Mouse (Mus musculus) gastrocnemius, adult 2 months (tissue): ENCODE measurements at regions not wholly inside any gene's neighbourhood (a gene's known extent, or its start where the extent isn't known, plus 50 kb on each side); places are given as distances from the start of the nearest gene placed in this dataset.

Experiments
- DNase-seq: peaks from one replicate; pipeline ENCODE4 v3.0.0; 2022
- H3K27ac ChIP-seq: fragments of 200-600 bp; 2 replicates; pipeline ENCODE4 v1.8.1; 2022; ENCODE audit warnings: mild to moderate bottlenecking
- H3K4me3 ChIP-seq: fragments of 200-600 bp; 2 replicates; pipeline ENCODE4 v1.8.1; 2022; ENCODE audit warnings: mild to moderate bottlenecking, moderate library complexity
- CTCF ChIP-seq: fragments of 200-600 bp; IDR thresholded peaks from 2 replicates; pipeline ENCODE4 v1.8.1; 2022; ENCODE audit warnings: antibody characterized with exemption, mild to moderate bottlenecking, moderate library complexity
- intact Hi-C: fragments of 180-260 bp; cut with DNase I; formaldehyde crosslinking; loops from one replicate; pipeline ENCODE4 v1.15.1; 2025

- no peak overlapping the region for H3K27ac ChIP-seq
- no peak for DNase-seq
- no peak overlapping the region for H3K4me3 ChIP-seq
- intact Hi-C loops: no loop called here
- TF ChIP-seq CTCF: no peak
Observed at GRCm38 (mm10) chr2:178685211-178685610, 254.9 kb downstream of the Cdh26 start.

DNA sequence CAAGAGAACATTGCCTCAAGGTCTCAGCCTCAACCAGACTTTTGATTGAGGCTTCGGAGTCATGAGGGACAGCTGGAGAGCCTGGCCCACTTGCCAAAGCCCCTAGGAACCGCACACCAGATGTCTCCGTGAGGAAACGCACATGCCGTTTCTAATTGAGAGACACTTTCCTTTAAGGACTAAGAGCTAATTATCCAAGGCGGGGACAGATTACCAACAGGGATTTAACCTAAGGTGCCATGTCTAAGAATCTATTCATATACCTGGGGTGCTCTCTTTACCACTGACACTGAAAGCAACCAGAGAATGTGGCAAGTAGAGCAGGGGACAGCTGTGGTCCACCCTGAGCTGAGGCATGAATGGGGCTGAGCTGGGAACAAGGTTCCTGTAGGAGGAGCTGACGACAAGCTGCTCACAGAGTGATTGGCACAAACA lies 255.9 kb downstream of the Cdh26 start:
- no peak for DNase-seq
- intact Hi-C loops: no loop called here
- Histone ChIP-seq H3K4me3 (no peak overlapping the region), H3K27ac (no peak overlapping the region)
- TF ChIP-seq CTCF: no peak

- DNase-seq: no peak
- no peak overlapping the region for H3K4me3 ChIP-seq
- intact Hi-C loops: no loop called here
- no peak overlapping the region for H3K27ac ChIP-seq
- no peak for TF ChIP-seq CTCF
Observed at GRCm38 (mm10) chr2:178688586-178688985, 258.3 kb downstream of the Cdh26 start.

DNA sequence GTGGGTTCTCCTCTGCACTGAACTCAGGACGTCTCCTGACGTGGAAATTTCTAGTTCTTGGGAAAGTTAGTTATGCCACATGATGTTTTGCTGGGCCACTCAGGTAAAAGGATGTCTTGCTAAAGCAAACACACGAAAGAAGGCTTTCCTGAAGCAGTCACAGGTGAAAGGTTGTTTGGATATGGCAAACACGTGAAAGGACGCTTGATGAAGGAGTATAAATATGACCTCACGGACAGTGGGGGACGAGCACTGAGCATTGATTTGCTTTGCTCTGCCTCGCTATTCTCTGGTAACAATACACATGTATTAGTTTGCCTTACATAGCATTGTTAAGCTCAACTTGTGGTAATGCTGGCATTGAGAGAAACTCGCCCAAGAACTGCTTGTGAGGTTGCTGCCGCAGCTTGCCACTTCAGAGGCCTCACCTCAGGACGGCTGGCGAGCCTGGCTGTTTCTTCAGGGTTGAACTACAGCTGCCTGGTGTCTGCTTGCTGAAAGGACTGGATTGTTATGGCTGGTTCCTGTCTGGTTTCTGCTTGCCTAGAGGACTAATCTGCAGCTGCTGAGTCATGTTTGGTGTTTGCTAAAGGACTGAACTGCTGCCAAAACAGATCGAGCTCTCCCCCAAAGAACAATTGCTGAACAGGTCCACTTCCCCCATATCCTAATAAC lies 261.0 kb downstream of the Cdh26 start:
- Histone ChIP-seq H3K27ac (no peak overlapping the region), H3K4me3 (no peak overlapping the region)
- no peak for TF ChIP-seq CTCF
- intact Hi-C loops: no loop called here
- DNase-seq: peak; percentile 30

- DNase-seq: no peak
- no peak overlapping the region for H3K4me3 ChIP-seq
- no peak for TF ChIP-seq CTCF
- intact Hi-C loops: no loop called here
- no peak overlapping the region for H3K27ac ChIP-seq
Observed at GRCm38 (mm10) chr2:178691865-178692228, 261.5 kb downstream of the Cdh26 start.

DNA sequence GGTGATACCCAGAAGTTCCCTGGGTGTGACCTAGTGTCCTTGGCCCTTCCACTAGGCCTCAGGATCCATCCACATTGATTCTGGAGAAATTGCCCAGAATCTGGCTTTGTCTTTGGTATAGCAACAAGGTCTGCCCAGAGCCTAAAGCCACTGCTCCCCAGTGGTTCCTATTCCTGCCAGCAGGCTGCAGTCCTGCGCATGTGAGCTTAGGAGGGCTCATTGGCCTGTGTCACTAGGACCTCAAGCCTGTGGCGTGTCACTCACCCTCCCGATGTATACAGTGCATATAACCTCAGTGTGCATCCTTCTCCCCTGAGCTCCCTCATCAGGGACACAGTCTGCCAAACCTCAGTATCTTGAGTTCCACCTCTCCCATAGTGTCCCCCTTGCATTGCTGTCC lies 261.9 kb downstream of the Cdh26 start:
- no peak overlapping the region for H3K4me3 ChIP-seq
- no peak for DNase-seq
- no peak for TF ChIP-seq CTCF
- H3K27ac ChIP-seq: no peak overlapping the region
- intact Hi-C loops: no loop called here

DNA sequence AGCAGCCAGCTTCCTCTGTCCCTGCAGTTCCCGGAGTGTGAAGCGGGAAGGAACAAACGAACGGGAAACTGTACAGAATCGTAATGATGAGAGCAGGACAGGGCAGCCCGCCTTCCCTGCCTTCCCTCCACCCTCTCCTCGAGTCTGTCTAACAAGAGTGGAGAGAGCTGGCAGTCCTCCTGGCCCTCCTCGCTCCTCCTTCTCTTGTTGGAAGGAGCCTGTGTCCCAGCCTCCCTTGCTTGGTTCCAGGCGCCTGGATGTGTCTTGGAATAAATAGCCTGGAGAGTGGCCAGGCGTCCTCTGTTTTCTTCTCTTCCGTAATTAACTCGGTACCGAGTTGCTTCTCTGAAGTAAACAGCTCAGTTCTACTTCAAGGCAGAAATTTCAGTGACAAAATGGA lies 268.3 kb downstream of the Cdh26 start:
- TF ChIP-seq CTCF: no peak
- Histone ChIP-seq H3K27ac (peak overlapping the region; percentile 67), H3K4me3 (peak overlapping the region; percentile 21)
- DNase-seq: peak; percentile 86
- intact Hi-C loops: no loop called here

GRCm38 (mm10) chr2:178700825-178701224 lies 270.5 kb downstream of the Cdh26 start:
- intact Hi-C loops: no loop called here
- TF ChIP-seq CTCF: no peak
- Histone ChIP-seq H3K4me3 (no peak overlapping the region), H3K27ac (no peak overlapping the region)
- no peak for DNase-seq

GRCm38 (mm10) chr2:178704510-178704909 lies 274.2 kb downstream of the Cdh26 start:
- no peak overlapping the region for H3K4me3 ChIP-seq
- no peak for DNase-seq
- H3K27ac ChIP-seq: no peak overlapping the region
- TF ChIP-seq CTCF: no peak
- intact Hi-C loops: no loop called here

DNA sequence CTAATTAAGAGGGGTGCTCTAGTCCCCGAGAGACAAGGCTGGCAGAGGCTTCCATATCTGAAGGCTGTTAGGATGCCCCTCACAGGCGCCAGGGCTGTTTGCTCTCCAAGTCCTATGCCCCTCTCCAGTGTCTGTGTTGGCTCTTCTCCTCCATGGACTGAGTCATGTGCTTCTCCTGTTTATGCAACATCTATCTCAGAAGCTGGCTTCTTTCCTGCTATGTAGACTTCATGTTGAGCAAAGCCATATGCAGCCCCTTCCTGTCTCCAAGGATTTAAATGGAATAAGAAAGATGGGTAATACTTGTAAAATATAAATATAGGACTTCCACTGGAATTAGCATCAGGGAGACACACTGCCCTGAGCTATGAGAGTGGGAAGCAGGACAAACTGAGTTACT lies 278.3 kb downstream of the Cdh26 start:
- no peak for DNase-seq
- no peak overlapping the region for H3K4me3 ChIP-seq
- H3K27ac ChIP-seq: no peak overlapping the region
- intact Hi-C loops: no loop called here
- TF ChIP-seq CTCF: no peak

- no peak overlapping the region for H3K4me3 ChIP-seq
- no peak for TF ChIP-seq CTCF
- no peak overlapping the region for H3K27ac ChIP-seq
- DNase-seq: no peak
- intact Hi-C loops: no loop called here
Observed at GRCm38 (mm10) chr2:178709192-178709881, 279.0 kb downstream of the Cdh26 start.

DNA sequence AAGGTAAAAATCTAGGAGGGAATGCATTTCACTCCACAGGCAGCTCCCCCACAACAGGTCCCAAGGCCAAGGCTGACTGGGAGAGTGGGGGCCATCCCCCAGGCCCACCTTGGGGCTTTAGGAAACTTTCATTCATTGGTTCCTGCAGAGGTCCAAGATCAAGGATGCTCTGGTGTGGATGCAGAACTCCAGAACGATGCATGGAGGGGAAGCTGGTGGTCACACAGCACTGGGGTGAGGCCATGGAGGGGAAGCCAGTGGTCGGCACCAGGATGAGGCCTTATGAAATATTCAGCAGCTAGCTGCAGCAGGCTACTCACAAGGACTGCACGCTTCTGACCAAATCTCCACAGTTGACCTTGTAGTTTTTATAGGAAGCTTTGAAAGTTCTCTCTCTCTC lies 279.7 kb downstream of the Cdh26 start:
- no peak for TF ChIP-seq CTCF
- Histone ChIP-seq H3K27ac (no peak overlapping the region), H3K4me3 (no peak overlapping the region)
- no peak for DNase-seq
- intact Hi-C loops: no loop called here

DNA sequence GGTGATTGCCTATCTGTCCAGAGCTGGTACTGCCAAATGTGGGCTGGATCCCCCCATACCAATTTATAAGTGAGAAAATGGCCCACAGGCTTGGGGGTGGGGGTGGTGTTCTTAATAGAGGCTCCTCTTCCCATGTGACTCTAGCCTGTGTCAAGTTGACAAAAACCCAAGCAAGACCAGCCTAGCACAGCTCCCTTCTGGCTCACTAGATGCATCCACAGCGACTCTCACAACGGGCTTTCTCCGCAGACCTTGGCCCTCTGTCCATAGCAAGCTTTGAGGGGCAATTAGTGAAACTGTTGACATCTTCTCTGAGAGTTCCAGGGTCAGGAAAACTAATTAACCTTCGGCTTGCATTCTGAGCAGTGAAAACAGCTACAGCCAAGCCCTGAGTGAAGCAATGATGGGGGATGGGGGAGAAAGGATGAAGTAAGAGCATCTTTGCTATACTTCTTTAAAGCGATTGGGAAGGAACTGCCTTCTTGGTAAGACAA lies 281.3 kb downstream of the Cdh26 start:
- no peak for TF ChIP-seq CTCF
- no peak overlapping the region for H3K27ac ChIP-seq
- DNase-seq: no peak
- intact Hi-C loops: no loop called here
- H3K4me3 ChIP-seq: no peak overlapping the region

DNA sequence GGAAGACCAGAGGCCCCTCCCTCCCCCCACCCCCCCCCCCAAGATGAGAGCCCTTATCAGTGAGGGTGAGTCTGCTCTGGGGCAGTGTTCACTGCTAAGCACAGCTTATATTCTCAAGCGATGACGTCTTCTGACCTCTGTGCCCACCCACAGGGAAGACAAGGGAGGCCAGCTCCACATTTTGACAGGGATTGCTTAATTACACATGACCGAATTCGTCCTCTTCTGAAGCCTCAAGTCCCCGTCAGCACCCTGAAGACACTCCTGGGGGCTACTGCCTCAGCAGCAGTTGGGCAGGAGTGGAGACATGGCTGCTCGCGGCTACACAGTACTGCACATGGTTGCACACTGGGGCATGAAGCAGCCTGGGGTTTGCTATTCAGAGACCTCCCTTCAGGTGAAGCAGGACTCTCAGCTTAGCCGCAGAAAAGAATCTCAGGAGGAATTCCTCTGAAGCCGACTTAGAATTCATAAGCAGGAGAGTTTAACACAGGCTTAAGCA lies 282.1 kb downstream of the Cdh26 start:
- intact Hi-C loops: no loop called here
- TF ChIP-seq CTCF: no peak
- no peak for DNase-seq
- Histone ChIP-seq H3K27ac (no peak overlapping the region), H3K4me3 (no peak overlapping the region)
